Mouse (Mus musculus): ENCODE results near the gene Naa38. TPM values are rescaled to one million over a fixed set of nuclear protein-coding genes. Genes with fewer than 3 reads are reported as not detected.
"Not testable (repeated sequence)": the region's sequence is repeated elsewhere in the genome, so short reads cannot be mapped to it uniquely, and the experiment has no call there.

Naa38 gene
- 77.9 and 94.0 TPM in 2 replicates for polyA plus RNA-seq (2011; ENCODE audit: insufficient read depth, insufficient read length, low read depth, missing spikeins)

DNA sequence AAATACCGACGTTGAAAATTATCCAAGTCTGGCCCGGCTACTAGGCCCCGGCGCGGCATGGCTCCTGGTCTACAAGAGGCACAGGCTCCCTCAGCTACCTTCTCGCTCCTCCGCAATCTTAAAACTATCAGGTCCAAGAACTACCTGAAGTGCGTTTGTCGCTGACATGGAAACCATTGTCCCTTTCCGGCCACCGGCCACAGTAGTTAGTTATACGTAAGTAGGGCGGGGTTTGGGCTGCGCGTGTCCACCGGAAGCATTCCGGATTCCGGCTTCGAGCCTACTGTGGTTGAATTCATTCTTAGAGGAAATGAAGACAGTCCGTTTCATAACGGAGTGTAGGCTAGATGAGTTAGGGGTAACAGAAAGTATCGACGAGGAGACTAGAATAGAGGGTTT is at the start of gene Naa38, which contains the start of gene Cyb5d1:
Gene Naa38, plus strand, starts transcription at position 253 of the 399 bp plus-strand sequence.
Gene Cyb5d1, minus strand, starts transcription at position 397 of the 399 bp plus-strand sequence.
- H3K9me3 ChIP-seq (replicated peaks; ENCODE audit: control insufficient read depth, insufficient read depth, low read length, poor library complexity, severe bottlenecking); H3K36me3 ChIP-seq (ENCODE audit: control insufficient read depth, insufficient read depth, low read length, poor library complexity, severe bottlenecking); H3K4me1 ChIP-seq (ENCODE audit: control insufficient read depth, insufficient read depth, low read length); H3K27me3 ChIP-seq (ENCODE audit: control insufficient read depth, insufficient read depth, low read length, poor library complexity, severe bottlenecking): not testable (repeated sequence)
- H3K27ac ChIP-seq (ENCODE audit: insufficient read depth, low read length), result peak within 1 kb of the TSS; percentile 59
- H3K9ac ChIP-seq (ENCODE audit: low read depth, poor library complexity, severe bottlenecking), result peak within 1 kb of the TSS; percentile 65
- peak within 1 kb of the TSS; percentile 96 for H3K4me3 ChIP-seq (ENCODE audit: low read depth, low read length)

GRCm38 (mm10) chr11:69346441-69346840 is 48.8 kb upstream of the Naa38 start:
- no peaks in the 10 kb centered on the region for H3K27me3 ChIP-seq (ENCODE audit: control insufficient read depth, insufficient read depth, low read length, poor library complexity, severe bottlenecking)
- no peak overlapping the region for H3K27ac ChIP-seq (ENCODE audit: insufficient read depth, low read length)
- no peaks in the 10 kb centered on the region for H3K36me3 ChIP-seq (ENCODE audit: control insufficient read depth, insufficient read depth, low read length, poor library complexity, severe bottlenecking)
- peak overlapping the region; percentile 41 for H3K9ac ChIP-seq (ENCODE audit: low read depth, poor library complexity, severe bottlenecking)
- H3K9me3 ChIP-seq (replicated peaks; ENCODE audit: control insufficient read depth, insufficient read depth, low read length, poor library complexity, severe bottlenecking), result no peaks in the 10 kb centered on the region
- H3K4me1 ChIP-seq (ENCODE audit: control insufficient read depth, insufficient read depth, low read length), result no peaks in the 10 kb centered on the region
- TF ChIP-seq CTCF (IDR thresholded peaks at IDR 0.05; ENCODE audit: low read depth, low read length), result no peak
- TF ChIP-seq EP300 (IDR thresholded peaks at IDR 0.05; ENCODE audit: insufficient read depth, low read depth, low read length), result no peak
- no peak for TF ChIP-seq POLR2A (IDR thresholded peaks at IDR 0.05; ENCODE audit: insufficient read depth, low read length)
- H3K4me3 ChIP-seq (ENCODE audit: low read depth, low read length), result peak overlapping the region; percentile 43

DNA sequence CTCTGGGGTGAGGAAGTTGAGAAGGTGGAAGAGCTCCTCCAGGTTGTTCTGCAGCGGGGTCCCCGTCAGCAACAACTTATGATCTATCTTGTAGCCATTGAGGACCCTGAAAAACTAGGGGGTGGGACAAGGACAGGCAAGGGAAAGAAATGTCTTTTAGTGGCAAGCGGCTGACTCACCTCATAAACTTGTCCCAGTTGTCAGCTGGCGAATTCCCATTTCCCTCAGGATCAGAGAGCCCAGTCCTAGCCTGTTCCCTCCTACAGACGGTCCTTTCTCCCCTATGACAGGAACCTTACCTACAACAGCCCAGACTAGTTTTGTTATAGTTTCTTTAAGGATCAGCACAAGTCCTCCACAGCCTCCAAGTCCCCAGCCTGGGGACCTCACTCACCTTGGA is 38.7 kb upstream of the Naa38 start:
- H3K27me3 ChIP-seq (ENCODE audit: control insufficient read depth, insufficient read depth, low read length, poor library complexity, severe bottlenecking), result no peaks in the 10 kb centered on the region
- no peaks in the 10 kb centered on the region for H3K4me1 ChIP-seq (ENCODE audit: control insufficient read depth, insufficient read depth, low read length)
- H3K27ac ChIP-seq (ENCODE audit: insufficient read depth, low read length), result no peak overlapping the region
- TF ChIP-seq POLR2A (IDR thresholded peaks at IDR 0.05; ENCODE audit: insufficient read depth, low read length) (no peak), CTCF (IDR thresholded peaks at IDR 0.05; ENCODE audit: low read depth, low read length) (no peak), EP300 (IDR thresholded peaks at IDR 0.05; ENCODE audit: insufficient read depth, low read depth, low read length) (no peak)
- H3K4me3 ChIP-seq (ENCODE audit: low read depth, low read length), result no peak overlapping the region
- H3K36me3 ChIP-seq (ENCODE audit: control insufficient read depth, insufficient read depth, low read length, poor library complexity, severe bottlenecking), result no peaks in the 10 kb centered on the region
- H3K9me3 ChIP-seq (replicated peaks; ENCODE audit: control insufficient read depth, insufficient read depth, low read length, poor library complexity, severe bottlenecking), result no peaks in the 10 kb centered on the region
- H3K9ac ChIP-seq (ENCODE audit: low read depth, poor library complexity, severe bottlenecking), result no peak overlapping the region

DNA sequence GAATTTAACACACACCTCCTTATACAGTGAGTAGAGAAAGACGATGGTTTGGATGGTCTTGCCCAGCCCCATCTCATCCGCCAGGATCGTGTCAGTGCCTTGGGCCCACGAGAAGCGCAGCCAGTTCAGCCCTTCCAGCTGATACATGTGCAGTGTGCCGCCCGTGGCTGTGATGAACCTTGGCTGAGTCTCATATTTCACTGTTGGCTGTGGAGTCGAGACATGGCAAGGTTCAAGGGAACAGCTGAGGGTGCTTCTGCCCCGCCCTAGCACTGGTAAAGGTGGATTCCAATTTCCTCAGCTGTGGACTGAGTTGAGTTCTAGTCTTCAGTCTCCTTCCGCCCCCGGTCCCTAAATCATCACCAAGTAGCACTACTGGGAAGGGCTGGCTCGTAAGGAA is 37.6 kb upstream of the Naa38 start:
- Histone ChIP-seq H3K9me3 (replicated peaks; ENCODE audit: control insufficient read depth, insufficient read depth, low read length, poor library complexity, severe bottlenecking) (no peaks in the 10 kb centered on the region), H3K27me3 (ENCODE audit: control insufficient read depth, insufficient read depth, low read length, poor library complexity, severe bottlenecking) (no peaks in the 10 kb centered on the region), H3K36me3 (ENCODE audit: control insufficient read depth, insufficient read depth, low read length, poor library complexity, severe bottlenecking) (no peaks in the 10 kb centered on the region), H3K4me3 (ENCODE audit: low read depth, low read length) (no peak overlapping the region), H3K4me1 (ENCODE audit: control insufficient read depth, insufficient read depth, low read length) (no peaks in the 10 kb centered on the region), H3K9ac (ENCODE audit: low read depth, poor library complexity, severe bottlenecking) (no peak overlapping the region), H3K27ac (ENCODE audit: insufficient read depth, low read length) (no peak overlapping the region)
- TF ChIP-seq CTCF (IDR thresholded peaks at IDR 0.05; ENCODE audit: low read depth, low read length) (no peak), POLR2A (IDR thresholded peaks at IDR 0.05; ENCODE audit: insufficient read depth, low read length) (no peak), EP300 (IDR thresholded peaks at IDR 0.05; ENCODE audit: insufficient read depth, low read depth, low read length) (no peak)

GRCm38 (mm10) chr11:69362021-69362420 is 33.3 kb upstream of the Naa38 start:
- TF ChIP-seq EP300 (IDR thresholded peaks at IDR 0.05; ENCODE audit: insufficient read depth, low read depth, low read length) (no peak), POLR2A (IDR thresholded peaks at IDR 0.05; ENCODE audit: insufficient read depth, low read length) (no peak), CTCF (IDR thresholded peaks at IDR 0.05; ENCODE audit: low read depth, low read length) (no peak)
- Histone ChIP-seq H3K9me3 (replicated peaks; ENCODE audit: control insufficient read depth, insufficient read depth, low read length, poor library complexity, severe bottlenecking) (no peaks in the 10 kb centered on the region), H3K27ac (ENCODE audit: insufficient read depth, low read length) (no peak overlapping the region), H3K9ac (ENCODE audit: low read depth, poor library complexity, severe bottlenecking) (no peak overlapping the region), H3K27me3 (ENCODE audit: control insufficient read depth, insufficient read depth, low read length, poor library complexity, severe bottlenecking) (no peaks in the 10 kb centered on the region), H3K36me3 (ENCODE audit: control insufficient read depth, insufficient read depth, low read length, poor library complexity, severe bottlenecking) (no peaks in the 10 kb centered on the region), H3K4me1 (ENCODE audit: control insufficient read depth, insufficient read depth, low read length) (peaks cover 4% of the 10 kb centered on the region), H3K4me3 (ENCODE audit: low read depth, low read length) (no peak overlapping the region)

DNA sequence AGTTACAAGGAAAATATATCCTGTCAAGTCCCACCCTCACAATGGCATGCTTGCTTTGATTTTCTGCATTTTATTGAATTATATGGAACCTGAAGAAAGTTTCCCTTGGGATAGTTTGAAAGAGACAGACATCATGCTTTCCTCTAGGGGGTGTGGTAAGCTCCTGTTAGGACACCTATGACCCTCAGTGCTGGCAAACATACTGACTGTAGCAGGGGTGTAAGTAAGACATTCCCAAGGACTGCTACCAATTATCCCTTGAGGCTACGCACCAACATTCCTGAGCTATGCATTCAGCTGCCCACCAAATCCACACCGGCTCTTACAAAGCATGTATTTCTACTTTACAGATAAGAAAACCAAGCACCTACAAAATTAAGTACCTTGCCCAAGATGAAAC is 32.8 kb upstream of the Naa38 start:
- no peak for TF ChIP-seq EP300 (IDR thresholded peaks at IDR 0.05; ENCODE audit: insufficient read depth, low read depth, low read length)
- TF ChIP-seq CTCF (IDR thresholded peaks at IDR 0.05; ENCODE audit: low read depth, low read length), result no peak
- no peak for TF ChIP-seq POLR2A (IDR thresholded peaks at IDR 0.05; ENCODE audit: insufficient read depth, low read length)
- Histone ChIP-seq H3K36me3 (ENCODE audit: control insufficient read depth, insufficient read depth, low read length, poor library complexity, severe bottlenecking) (no peaks in the 10 kb centered on the region), H3K27me3 (ENCODE audit: control insufficient read depth, insufficient read depth, low read length, poor library complexity, severe bottlenecking) (peaks cover 2% of the 10 kb centered on the region; the same call in 1 of the 2 replicates), H3K4me1 (ENCODE audit: control insufficient read depth, insufficient read depth, low read length) (peaks cover 4% of the 10 kb centered on the region), H3K9ac (ENCODE audit: low read depth, poor library complexity, severe bottlenecking) (no peak overlapping the region), H3K9me3 (replicated peaks; ENCODE audit: control insufficient read depth, insufficient read depth, low read length, poor library complexity, severe bottlenecking) (no peaks in the 10 kb centered on the region), H3K4me3 (ENCODE audit: low read depth, low read length) (no peak overlapping the region), H3K27ac (ENCODE audit: insufficient read depth, low read length) (no peak overlapping the region)
